Mouse (Mus musculus) left cerebral cortex, adult 18-20 months (tissue): ENCODE data around the gene Tec. TPM values are rescaled to one million over a fixed set of nuclear protein-coding genes. Genes with fewer than 3 reads are reported as not detected.
A peak's percentile ranks its signal among the peaks of the same experiment; 100 is the strongest.

Experiments
- DNase-seq, 2 experiments: peaks; one replicate each; pipeline ENCODE4 v3.0.0; 2021 to 2022; ENCODE audit warnings: low spot score in 2 of 2, mixed read lengths in 1 of 2
- total RNA-seq, 2 experiments: library from RNA; stranded (reverse); gene quantifications; 2 replicates each; pipeline ENCODE4 v1.2.3; 2021

Gene Tec
- total RNA-seq, 2 experiments from 2014 or later: 2.4 to 3.0 TPM

DNA sequence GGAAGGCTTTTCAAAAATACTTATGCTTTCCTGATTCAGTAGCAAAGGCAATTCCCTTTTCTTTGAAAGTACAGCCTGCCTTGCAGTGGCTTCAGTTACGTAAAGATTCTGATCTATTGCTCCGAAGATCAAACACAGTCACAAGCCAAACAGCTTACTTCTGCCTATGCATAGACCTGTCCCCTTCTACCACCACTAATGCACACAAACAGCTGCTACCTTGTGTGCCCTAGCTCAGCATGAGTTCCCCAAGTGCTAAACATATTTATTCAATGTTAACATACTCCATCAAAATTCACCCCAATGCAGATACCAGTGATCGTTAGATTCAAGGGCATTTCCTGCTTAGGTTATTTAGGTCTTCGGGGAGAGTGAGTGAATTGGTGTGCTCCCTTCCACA is 121.8 kb downstream of the Tec start:
- DNase-seq: no peak

GRCm38 (mm10) chr5:72743103-72743502 is 125.2 kb downstream of the Tec start:
- DNase-seq: no peak

- DNase-seq: no peak
Observed at GRCm38 (mm10) chr5:72736868-72737267, 131.4 kb downstream of the Tec start.

DNA sequence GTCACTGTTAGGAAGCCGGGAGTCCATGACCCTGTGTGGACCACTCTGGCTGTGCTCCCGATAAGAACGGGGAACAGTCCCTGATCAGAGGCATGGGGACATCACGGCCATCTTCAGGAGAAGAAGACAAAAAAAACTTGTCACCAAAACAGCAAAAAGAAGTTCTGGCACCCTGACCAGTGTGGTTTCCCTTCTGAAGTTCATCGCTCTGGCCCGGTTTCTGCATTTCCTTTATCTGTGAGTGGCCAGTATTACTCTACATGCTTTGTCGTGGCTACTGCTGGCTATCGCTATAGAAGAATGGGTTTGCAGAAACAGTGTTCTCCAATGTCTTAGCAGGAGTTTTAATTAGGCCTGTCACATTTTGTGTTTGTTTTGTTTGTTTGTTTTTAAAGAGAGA is 131.8 kb downstream of the Tec start:
- DNase-seq: no peak

- DNase-seq: no peak
Observed at GRCm38 (mm10) chr5:72735763-72736162, 132.5 kb downstream of the Tec start.

DNA sequence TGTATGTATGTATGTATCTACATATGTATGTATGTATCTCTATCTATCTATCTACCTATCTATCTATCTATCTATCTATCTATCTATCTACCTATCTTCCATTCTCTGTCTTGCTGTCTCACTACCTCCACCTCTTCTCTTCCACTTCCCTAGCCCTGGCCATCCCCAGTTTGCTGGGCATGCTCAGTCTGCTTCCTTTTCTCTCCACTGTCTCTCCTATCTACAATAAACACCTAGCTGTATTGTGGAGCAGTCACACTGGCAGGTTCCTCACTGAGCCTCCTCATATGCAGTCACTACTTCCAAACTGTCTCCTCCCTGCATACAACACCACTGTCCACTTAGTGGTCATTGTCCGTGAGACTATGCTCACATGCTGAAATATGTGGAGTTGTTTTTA is 135.4 kb downstream of the Tec start:
- DNase-seq: no peak

DNA sequence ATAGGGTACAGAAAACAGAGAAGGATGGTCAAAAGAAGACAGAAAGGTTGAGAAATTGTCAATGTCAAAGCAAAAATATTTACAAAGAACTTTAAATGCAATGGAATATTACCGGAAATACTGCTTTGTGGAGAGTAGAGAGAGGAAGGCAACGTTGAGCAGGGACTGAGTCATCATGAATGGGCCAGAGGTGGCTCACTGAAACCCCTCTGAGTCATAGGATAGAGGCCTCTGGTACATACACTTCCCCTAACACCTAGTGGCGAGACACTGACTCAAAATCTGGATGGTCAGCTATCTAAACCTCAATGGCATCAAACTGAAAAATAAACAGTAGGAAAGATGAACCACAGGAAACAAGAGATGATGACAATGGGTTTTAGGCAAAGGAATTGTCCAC is 142.9 kb downstream of the Tec start:
- DNase-seq: no peak

DNA sequence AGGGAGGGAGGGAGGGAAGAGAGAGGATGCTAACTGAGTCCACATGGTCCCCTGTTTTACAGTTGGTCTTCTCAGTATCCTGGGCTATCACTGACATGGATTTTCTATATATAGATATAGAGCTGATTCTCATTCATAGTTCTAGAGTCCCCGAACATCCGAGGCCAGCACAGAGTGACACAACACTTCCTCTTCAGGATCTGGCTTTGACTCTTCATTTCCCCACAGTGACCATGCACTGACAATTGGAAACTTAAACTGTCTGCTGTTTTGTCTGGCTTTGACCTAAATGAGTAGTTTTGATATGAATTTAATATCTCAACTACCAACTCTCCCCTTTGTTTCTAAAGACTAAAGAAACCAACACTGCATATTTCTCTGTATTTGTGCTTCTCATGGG is 144.9 kb downstream of the Tec start:
- no peak for DNase-seq

GRCm38 (mm10) chr5:72720587-72720986 is 147.7 kb downstream of the Tec start:
- no peak for DNase-seq

DNA sequence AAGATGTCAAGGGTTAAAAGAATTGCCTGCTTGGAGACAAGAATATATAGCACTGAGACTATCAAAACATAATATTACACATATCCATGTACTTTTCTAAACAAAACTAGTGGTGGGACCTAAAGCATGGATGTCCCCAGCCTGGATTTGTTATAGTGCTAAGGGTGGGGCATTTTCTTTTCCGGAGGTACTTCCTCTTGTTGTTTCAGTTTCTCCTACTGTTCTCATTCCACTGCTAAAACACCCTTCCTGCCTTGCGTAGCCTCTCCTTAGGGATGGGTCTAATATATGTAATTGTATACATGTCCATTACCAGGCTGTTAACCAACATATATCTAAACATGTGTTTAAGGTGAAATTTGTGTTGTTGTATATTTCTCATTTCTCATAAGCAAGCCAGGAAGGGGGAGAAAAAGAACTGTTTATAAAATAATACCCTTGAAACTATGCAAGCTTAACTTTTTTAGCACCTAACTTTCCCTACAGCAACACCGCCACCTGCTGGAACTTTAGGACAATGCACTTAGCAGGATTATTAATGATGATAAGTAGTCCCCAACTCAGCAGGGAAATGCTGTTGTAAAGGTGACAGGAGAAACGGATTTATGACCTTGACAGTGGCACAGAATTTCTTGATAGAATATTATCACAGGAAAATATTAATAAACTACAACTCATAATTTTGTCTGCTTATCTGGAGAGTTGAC is 157.6 kb downstream of the Tec start:
- DNase-seq: peak; percentile 54 to 76

DNA sequence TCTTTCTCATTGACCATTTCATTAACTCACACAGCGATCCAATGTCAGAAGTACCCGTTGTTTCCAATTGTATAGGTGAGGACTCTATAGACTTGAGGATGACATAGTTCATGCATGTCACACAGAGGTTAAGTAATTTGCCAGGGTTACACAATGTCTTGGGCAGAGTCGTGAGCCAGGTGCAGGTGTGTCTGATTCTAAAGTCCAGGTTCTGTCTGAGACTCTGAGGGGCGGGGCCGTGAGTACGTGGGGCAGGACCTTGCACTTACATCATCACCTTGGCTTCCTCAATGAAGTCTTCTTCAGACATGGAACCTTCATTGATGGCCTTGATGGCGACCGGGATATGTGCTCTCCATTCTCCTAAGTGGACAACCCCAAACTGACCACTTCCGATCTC is 158.3 kb downstream of the Tec start:
- no peak for DNase-seq

DNA sequence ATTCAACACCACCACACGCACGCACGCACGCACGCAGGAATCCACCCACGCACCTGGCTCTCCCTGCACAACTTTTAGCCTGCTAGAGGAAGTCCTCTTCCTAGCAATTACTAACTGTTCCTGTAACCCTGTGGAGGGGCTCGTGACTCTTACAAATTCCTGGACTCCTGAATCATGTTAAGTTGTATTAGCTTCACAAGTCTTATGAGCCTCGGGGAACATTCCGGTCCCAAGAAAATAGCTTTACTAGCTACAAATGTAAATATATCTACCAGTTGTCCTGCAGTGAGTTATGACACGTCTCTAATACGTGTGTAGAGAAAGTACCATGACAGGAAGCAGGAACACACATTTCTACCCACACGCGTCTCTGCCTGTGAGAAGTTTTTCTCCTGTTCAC is 158.8 kb downstream of the Tec start:
- no peak for DNase-seq

- DNase-seq: no peak
Observed at GRCm38 (mm10) chr5:72706722-72707121, 161.6 kb downstream of the Tec start.

DNA sequence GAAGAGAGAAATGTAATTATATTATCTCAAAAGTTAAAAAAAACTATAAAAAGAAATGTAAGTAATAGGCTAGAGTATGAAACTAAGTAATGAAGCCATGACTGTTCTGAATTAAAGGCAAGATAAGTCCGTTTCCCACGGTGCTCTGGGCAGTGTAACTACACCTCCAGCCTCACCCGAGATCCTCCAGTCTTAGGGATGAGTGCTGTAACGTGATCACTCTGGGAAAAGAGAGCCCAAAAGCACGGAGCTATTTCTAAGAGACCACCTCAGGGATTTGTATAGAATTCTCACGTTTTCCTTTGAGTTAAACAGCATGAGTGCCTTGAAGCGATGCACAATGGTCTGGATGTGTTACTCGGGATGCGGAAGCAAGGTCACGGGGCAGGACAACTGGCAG is 162.2 kb downstream of the Tec start:
- no peak for DNase-seq

Other genes starting within 250 kb of the Tec start
- gene Cnga1, start 224.2 kb downstream of the Tec start, total RNA-seq: not detected
- gene Nipal1, start 220.7 kb downstream of the Tec start, total RNA-seq: not detected
- gene Txk, start 115.7 kb downstream of the Tec start, total RNA-seq: under 1 TPM; 0.19 to 0.35 TPM
- gene Slain2, start 45.8 kb upstream of the Tec start, total RNA-seq: 10 to 100 TPM; 21.9 to 25.3 TPM
- gene Gm10135, start 106.2 kb upstream of the Tec start, total RNA-seq: not detected
- 1 to 10 TPM; 1.5 to 1.8 TPM for gene Slc10a4, start 138.4 kb upstream of the Tec start, total RNA-seq